Mouse (Mus musculus): ENCODE data around the gene Zfp869. TPM values are rescaled to one million over a fixed set of nuclear protein-coding genes. Genes with fewer than 3 reads are reported as not detected.
"Not testable (repeated sequence)": the region's sequence is repeated elsewhere in the genome, so short reads cannot be mapped to it uniquely, and the experiment has no call there.

Zfp869 gene
- 21.0 and 23.9 TPM in 2 replicates for polyA plus RNA-seq (2012; rRNA removed)

DNA sequence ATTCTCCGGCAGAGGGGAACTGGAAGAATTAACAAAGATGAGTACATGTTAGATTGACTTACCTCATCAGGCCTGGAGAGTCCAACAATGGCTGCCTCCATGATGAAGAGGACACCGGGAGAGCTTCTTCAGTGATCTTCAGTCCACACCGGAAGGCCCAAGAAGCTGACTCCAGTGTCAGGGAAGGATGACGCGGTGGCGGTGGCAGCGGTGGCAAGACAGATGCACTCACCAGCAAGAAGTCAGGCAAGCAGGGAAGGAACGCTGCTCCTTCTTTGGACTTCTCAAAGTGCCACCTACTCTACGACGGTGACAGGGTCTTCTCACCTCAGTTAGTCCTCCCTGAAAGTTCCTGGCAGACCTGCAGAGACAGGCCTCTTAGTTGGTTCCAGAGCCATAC lies at the start of gene Zfp869:
Zfp869 (minus strand) TSS at position 101 of the 400 bp plus-strand sequence.
- DNase-seq (ENCODE audit: low spot score) = not testable (repeated sequence)

DNA sequence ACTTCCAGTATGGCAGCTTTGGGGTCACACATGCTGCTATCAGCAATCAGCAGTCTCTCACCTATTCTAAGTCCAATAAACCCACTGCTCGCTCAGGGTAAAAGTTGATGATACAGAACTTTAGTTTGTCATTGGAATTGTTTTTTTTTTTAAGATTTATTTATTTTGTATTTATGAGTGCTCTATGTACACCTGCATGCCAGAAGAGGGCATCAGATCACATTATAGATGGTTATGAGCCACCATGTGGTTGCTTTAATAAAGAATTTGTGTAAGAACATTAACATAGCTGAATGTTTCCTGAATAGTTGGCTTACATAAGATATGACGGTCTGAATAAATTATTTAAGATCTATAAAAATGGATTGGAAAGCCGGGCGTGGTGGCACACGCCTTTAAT lies 47.8 kb upstream of the Zfp869 start:
- DNase-seq (ENCODE audit: low spot score) = no peak

DNA sequence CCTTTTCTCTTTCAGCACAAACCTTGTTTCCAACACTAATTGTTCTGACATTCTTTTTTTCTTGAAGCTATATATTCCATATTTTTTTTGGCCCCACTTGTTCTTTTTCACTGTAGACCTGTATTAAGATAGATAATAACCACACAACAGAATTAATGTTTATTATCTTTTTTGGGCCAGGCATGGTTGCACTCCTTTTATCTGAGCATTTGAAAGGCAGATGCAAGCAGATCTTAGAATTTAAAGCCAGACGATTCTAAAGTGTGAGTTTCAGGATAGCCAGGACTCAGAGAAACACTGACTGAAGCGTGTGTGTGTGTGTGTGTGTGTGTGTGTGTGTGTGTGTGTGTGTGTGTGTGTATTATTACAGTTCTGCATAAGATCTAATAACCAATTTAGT lies 41.9 kb upstream of the Zfp869 start:
- DNase-seq (ENCODE audit: low spot score) = no peak

GRCm38 (mm10) chr8:69749544-69750454 lies 39.3 kb upstream of the Zfp869 start, which contains the start of gene Zfp963:
Gene Zfp963 (minus strand): TSS chr8:69749970.
- DNase-seq (ENCODE audit: low spot score) = peak; percentile 93

DNA sequence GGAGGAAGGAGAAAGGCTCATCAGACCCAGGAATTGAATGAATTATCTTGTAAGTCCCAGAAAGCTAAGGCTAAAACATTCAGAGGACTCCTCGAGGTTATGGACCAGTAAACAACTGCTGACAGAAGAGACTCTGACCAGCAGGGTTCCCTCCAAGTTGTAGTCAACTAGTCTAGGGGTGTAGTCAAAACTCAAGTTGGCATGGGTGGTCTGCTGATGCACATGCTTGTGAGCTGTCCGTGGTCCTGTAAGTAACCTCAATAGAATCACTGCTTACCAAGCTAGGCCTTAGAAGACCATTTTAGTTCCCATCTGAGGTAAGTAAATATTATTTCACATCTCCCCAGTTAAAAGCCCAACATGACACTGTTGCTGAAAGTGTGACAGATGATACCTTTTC lies 30.7 kb upstream of the Zfp869 start:
- DNase-seq (ENCODE audit: low spot score) = no peak

- no peak for DNase-seq (ENCODE audit: low spot score)
These were observed 30.2 kb upstream of the Zfp869 start for GRCm38 (mm10) chr8:69740763-69741162.

DNA sequence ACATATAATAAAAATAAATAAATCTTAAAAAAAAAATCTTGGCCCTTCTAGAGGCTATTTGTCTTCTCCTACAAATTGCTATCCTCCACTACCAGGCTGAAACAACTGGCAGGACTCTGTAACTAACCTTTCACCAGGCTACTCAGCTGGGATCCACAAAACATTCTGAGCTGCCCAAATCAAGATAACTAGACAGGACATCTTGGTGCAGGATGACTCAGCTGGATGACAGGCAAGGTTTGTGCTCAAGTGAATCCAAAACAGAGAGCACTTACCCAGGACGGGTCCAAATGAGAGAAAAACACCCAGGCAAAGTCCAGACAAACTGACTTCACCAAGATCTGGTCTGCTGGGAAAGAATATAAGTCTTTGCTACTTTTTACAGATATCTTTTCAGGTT lies 25.0 kb upstream of the Zfp869 start:
- no peak for DNase-seq (ENCODE audit: low spot score)

DNA sequence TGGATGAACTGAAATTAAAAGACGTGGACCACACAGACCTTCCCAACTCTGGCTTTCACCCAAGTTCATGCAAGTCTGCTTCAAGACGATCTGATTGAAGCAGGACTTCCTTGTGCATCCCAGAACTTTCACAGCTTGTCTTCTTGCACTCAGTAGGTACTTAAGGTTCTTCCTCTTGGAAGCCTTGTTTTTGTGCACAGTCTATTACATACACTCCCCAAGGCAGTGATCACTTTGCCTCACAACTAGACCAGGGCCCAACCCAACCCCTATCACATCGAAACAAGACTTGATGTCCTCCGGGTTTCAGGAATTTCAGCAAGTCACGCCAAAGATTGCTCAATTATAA lies 6.7 kb upstream of the Zfp869 start:
- no peak for DNase-seq (ENCODE audit: low spot score)

- peak; percentile 77 for DNase-seq (ENCODE audit: low spot score)
These were observed 6.1 kb upstream of the Zfp869 start for GRCm38 (mm10) chr8:69716403-69717231.

GRCm38 (mm10) chr8:69715366-69715765 lies 4.8 kb upstream of the Zfp869 start:
- no peak for DNase-seq (ENCODE audit: low spot score)

DNA sequence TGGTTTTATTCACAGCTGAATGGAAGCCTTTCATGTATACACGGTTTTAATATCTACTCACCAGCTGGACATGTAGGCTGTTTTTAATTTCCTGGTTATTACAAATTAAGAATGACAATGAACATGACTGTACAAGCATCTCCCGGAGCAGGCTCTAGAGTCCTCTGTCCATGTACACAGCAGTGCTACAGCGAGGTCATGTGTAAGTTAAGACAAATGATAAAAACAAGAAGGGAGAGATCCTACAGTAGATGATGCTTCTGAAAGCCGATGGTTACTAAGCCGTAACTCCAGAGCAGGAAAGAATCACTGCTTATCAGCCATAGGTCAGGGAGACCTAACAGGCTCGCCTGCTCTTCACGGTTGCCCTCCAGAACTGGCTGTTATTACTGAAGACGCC lies 3.0 kb upstream of the Zfp869 start:
- DNase-seq (ENCODE audit: low spot score) = no peak

GRCm38 (mm10) chr8:69701810-69702209 lies 8.7 kb downstream of the Zfp869 start:
- no peak for DNase-seq (ENCODE audit: low spot score)

DNA sequence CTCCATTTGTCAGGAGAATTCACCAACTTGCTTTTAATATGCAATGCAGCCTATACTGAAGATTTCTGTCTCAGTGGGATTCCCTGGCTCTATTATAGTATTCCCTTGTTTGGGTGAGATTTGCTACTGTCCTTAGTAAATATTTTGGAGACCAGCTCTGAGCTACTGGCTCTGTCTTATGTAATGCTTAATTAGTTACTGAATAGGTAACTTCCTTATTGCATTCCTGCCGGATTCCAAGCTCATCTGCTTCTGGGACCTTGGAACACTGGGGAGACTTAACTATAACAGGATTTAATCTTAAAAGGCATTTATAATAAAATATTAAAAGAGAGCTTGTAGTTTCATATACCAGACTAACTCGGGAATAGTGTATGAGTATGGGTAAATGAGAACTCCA lies 45.5 kb downstream of the Zfp869 start:
- DNase-seq (ENCODE audit: low spot score) = not testable (repeated sequence)

- DNase-seq (ENCODE audit: low spot score) = no peak
These were observed 49.2 kb downstream of the Zfp869 start for GRCm38 (mm10) chr8:69661294-69661693.

Other genes starting within 250 kb of the Zfp869 start
- not detected in 2 replicates for gene Gm7697, start 187.7 kb downstream of the Zfp869 start, polyA plus RNA-seq (2012; rRNA removed)
- 11.5 and 11.7 TPM in 2 replicates for gene Zfp868, start 85.2 kb downstream of the Zfp869 start, polyA plus RNA-seq (2012; rRNA removed)
- gene Zfp964, start 56.2 kb downstream of the Zfp869 start, polyA plus RNA-seq (2012; rRNA removed) = 2.7 and 2.8 TPM in 2 replicates
- gene Zfp963, start 39.2 kb upstream of the Zfp869 start, polyA plus RNA-seq (2012; rRNA removed) = 4.5 and 4.9 TPM in 2 replicates
- gene Gm20422, start 64.2 kb upstream of the Zfp869 start, polyA plus RNA-seq (2012; rRNA removed) = 0.11 TPM in 1 of 2 replicates, not detected in the other
- gene Atp13a1, start 80.4 kb upstream of the Zfp869 start, polyA plus RNA-seq (2012; rRNA removed) = 39.5 and 43.8 TPM in 2 replicates
- gene Zfp866, start 80.5 kb upstream of the Zfp869 start, polyA plus RNA-seq (2012; rRNA removed) = 17.7 and 21.1 TPM in 2 replicates
- gene Gmip, start 98.0 kb upstream of the Zfp869 start, polyA plus RNA-seq (2012; rRNA removed) = 19.5 and 20.3 TPM in 2 replicates
- gene Lpar2, start 111.7 kb upstream of the Zfp869 start, polyA plus RNA-seq (2012; rRNA removed) = 1.7 and 1.8 TPM in 2 replicates
- gene Pbx4, start 121.8 kb upstream of the Zfp869 start, polyA plus RNA-seq (2012; rRNA removed) = 3.2 and 4.2 TPM in 2 replicates
- 0.16 and 0.34 TPM in 2 replicates for gene Cilp2, start 177.0 kb upstream of the Zfp869 start, polyA plus RNA-seq (2012; rRNA removed)
- gene Tssk6, start 191.5 kb upstream of the Zfp869 start, polyA plus RNA-seq (2012; rRNA removed) = 0.66 and 0.67 TPM in 2 replicates
- 136 and 140 TPM in 2 replicates for gene Ndufa13, start 191.8 kb upstream of the Zfp869 start, polyA plus RNA-seq (2012; rRNA removed)
- gene Yjefn3, start 192.0 kb upstream of the Zfp869 start, polyA plus RNA-seq (2012; rRNA removed) = 1.2 and 1.8 TPM in 2 replicates

Data from urinary bladder, adult 2 months (tissue).